Mouse (Mus musculus): Measurements from ENCODE around the gene Gm11096.

Gm11096 gene

DNA sequence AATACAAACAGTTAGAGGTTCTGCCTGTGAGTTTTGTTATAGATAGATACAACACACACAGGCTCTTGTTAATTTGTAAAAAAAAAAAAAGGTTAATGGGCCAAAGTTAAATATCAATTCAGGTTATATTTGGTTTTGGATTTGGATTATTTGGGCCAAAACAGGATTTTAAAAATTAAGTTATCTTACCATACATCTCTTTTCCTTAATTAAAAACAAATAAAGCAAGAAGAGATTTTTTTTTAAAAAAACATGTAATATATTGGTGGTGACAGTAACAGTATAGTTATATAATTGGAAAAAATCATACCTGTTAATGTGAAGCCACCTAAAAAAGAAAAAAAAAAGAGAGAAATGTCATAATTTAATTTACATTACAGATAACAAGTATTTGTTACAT lies at the start of gene Gm11096:
TSS of gene Gm11096 (plus strand) at position 301 of the 400 bp plus-strand sequence.
- DNase-seq: no peak

DNA sequence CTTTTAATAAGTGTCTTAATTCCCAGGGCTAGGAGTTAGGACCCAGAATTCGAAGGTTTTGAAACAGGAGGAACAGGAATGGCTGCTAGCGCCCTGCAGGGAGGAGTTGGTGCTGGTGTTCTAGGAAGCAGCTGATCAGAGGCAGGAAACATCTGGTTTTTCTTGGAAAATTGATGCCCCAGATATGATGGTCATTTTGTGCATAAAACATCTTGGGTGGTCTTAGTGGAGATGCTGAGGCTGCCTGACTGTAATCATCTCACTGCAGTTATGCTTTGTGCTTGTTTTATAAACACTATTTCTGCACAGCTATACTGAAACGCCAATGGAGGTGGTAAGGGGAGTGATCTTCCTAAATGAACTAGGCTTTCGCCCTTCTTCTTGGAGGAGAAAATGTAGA lies 48.5 kb upstream of the Gm11096 start:
- no peak for DNase-seq

DNA sequence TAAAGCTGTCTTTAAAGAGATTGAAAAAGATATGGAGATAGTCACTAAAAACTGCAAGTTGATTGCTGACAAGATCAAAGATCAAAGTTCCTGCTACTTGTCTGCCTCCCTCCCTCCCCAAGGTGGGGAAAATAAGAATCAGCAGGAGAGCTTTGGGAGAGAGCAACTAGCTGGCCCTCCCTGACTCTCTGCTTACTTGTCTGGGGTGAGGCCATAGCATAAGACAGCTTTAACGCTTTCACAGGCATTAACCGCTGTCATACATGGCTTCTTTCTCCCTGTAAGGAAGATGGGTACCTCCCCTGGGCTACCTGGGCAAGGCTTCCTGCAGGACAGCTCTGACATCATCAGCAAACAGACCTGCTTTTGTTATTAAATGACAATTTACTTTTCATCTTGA lies 47.4 kb upstream of the Gm11096 start:
- no peak for DNase-seq

DNA sequence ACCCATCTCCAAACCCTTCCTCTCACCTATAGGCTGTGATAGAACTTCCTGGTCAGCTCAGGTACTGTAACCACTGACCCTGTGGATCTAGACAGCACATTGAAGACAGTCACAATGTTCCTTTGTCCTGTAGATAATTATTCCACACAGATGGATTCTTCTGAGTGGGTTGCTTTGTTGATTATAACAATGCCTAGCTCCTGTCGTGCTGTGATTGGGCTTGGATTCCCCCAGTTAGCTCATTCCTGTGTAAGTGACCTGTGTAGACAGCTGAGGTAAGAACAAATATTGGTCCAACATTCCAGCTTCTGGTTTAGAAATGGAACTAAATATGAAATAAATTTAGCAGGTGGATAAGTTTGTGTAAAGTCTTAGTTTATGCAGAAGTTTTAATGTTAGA lies 44.1 kb upstream of the Gm11096 start:
- DNase-seq: no peak

DNA sequence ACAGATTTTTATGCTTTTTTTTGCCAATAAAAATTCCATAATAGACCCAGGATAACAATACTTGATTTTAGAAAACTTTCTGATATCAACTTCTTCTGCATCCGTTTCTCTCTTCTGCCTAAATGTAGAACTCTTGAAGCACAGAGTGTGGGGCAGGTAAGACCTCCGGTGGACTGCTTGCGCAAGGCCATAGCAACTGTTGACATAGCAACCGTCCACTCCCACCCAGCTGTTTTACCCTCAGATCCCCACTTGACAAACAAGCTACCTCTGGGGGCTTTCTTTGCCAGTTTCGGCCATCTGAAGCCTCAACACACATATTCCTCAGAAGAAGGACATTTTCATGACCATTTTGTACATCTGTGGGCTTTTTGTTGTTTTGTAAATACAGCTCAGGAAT lies 41.2 kb upstream of the Gm11096 start:
- no peak for DNase-seq

DNA sequence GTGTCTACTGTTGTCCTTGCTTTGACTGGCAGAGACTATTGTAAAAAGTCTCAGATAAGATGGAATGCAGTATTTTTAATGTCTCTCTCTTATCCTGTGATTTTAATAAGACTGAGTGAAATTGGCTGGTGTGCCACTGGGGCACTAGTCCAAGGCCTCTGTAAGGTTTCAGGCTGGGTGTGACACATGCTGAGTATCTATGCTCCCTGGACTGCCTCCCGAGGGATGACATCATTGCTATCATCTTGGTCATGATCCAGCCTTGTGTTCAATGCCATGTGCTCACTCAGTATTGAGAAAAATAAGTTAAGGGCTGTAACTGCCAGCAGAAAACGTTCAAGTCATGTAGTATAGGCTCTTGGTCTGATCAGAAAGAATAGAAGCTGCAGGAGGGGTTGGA lies 38.9 kb upstream of the Gm11096 start:
- DNase-seq: no peak

DNA sequence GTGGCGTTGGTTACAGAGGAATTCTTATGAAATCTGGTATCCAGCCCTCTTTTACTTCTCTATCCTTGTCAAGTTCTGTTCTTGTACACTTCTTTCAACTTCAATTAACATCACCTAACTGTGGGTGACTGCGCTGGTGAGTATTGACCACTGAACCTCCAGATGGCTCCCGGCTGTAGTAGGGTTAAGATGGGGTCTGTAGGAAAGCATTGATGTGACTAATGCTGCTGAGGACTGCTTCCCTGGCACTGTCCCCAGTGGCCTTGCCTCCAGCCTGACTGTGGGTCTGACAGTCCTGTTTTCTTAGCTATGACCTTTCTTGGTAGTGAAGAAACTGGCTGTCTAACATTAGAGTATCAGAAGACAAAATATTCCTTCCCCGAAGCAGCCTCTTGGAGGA lies 38.4 kb upstream of the Gm11096 start:
- DNase-seq: no peak

DNA sequence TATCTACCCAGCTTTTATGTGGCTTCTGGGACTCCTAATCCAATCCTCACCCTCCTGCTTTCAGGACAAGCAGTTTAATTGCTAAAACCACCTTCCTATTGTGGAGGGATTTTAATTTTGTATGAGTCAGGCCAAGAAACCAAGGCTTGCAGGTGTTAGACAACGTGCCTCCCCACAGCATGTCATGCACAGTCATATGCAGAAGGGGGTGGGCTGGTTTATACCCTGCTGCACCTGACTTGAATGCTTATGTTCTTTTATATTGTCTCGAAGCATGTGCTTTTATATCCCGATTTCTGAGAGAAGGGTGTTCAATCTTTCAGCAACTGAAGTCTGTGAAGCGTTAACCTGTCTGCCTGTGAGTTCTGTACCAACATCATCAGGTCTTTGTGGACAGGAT lies 37.3 kb upstream of the Gm11096 start:
- no peak for DNase-seq

DNA sequence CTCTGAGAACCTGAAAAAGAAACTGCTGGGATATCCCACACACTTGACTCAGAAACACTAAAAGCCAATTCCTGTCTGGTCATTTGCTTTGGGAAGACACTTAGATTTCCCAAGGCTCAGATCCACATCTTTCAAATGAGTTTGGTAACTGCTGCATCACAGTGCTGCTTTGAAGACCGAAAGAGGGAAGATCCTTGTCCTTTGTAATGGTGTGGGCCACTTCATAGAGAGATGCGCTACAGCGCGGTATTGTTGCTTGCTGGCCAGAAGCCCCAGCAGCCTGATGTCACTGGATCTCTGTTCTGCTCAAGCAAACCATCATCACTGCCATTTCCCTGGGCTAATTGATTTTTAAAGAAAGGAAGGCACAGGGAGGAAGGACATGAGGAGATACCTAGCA lies 28.8 kb upstream of the Gm11096 start:
- DNase-seq: no peak

DNA sequence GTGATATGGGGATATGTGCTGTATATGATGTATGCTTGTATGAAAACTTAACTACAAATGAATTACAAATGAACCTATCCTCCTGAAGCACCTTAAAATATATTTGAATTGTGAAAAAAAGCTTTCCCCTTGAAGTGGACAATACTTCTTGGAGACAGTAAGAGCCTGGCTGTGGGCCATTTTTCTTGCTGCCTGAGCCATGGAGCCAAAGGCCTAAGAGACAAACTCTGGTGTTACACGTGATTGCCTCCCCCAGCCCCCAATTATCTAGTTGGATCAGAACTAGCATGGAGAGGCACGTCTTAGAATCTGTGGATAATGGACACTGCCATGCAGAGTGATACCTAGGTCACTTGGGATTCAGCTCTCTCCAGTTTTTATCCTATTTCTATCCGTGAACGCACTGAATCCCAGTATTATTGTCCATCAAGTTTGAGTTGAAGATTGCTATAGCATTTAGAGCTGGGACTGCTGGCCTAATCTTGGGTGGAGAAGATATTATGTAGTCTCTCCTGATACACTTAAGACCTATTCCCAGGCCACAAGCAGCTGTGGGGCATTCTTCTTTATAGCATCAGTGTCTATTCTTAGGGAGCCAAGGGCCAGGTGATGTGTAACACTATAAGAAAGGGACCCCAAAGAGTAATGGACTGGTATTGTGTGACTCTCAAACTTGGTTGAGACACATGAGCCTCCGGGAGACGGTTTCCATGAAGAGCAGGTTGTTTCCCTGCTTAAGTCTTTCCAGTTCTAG lies 25.0 kb upstream of the Gm11096 start:
- no peak for DNase-seq

DNA sequence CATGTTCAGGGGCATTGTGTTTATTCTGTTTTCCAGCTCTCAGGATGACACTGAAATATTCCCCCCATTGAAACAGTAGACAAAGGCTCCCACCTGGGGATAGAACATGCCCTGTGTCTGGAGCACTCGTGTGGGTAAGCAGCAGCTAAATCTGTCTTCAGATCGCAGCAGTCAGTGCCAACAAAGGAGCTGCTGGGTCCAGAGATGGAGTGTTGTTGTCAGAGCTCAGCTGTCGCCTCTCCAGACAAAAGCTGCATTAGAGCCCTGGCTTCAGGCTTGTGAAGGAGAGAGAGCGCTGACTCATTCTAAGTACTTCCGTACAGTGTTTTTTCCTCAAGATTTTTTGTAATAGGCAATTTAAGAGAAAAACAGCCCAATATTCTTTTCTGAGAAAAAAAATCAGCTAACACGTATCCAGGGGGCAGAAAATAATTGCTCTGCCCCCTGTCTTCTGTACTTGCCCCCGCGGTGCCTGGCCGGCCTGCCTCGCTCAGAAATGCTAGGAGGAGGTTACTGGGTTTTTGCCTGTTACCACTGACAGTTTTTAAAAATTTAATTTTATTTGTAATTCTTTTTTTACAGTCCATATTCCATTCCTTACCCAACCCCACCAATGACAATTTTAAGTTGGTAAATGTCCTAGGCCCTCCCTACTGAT lies 21.6 kb upstream of the Gm11096 start:
- DNase-seq: peak; percentile 36

DNA sequence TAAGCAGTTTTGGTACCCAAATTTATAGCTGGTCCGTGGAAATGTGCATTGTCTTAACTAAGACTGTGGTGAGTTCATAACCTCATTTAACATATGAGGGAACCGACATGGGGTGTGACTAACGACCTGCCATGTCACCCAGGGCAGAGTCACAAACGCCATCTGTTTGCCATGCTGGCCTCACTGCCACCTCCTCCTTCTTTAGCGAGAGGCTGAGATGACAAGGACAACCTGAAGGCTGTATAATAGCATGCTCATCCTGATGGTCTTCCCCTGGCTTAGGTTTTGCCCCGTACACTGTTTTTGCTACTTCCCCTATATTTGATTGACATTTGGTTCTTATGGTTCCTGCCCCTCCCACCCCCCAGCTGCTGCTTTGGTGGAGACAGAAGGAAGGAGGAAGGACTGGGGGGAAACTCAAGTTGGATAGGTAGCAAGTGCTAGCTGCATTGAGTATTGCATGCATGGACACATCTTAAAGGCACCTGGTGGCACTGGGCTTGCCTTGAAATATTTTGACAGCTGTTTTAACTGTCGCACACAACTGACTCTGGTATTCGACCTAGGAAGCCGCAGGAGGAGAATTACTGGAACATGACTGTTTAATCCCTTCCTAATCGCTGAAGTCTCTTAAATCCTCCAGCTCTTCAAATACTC lies 17.2 kb upstream of the Gm11096 start:
- no peak for DNase-seq

DNA sequence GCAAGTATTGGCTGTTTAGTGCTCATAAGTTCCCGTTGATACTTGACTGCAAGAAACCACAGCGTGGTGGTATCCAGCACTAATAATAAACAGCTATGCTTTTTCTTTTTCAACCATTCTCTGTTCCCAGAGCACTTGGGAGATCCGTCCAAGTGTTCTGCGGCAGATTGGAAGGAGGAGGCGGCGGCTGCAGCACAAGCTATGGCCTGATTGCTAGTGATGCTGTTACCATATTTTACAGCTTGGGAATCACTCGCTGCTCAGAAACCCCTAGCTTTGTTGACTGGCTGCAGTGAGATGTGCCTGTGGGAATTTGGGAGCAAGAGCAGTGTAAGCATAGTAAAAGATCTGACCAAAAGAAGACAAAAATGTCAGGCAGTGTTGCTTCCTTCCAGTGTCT lies 14.3 kb upstream of the Gm11096 start:
- DNase-seq: peak; percentile 60

DNA sequence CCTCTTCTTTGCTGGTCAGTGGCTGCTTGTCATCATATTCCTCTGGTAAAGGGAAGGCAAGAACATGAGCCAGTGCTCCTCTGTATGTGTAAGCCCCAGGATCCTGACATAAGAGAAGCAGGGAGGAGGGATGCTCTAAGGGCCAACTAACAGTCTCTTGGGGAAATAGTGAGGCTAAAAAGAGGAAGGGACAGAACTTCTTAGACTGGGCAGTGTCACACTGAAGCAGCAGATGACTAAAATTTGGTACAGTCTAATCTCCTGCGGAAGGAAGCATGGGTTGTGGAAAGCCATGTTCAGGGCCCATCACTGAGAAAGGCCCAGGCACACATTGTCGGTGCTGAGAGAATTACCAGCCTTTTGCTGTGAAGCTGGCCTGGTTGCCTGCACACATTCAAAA lies 8.8 kb upstream of the Gm11096 start:
- no peak for DNase-seq

DNA sequence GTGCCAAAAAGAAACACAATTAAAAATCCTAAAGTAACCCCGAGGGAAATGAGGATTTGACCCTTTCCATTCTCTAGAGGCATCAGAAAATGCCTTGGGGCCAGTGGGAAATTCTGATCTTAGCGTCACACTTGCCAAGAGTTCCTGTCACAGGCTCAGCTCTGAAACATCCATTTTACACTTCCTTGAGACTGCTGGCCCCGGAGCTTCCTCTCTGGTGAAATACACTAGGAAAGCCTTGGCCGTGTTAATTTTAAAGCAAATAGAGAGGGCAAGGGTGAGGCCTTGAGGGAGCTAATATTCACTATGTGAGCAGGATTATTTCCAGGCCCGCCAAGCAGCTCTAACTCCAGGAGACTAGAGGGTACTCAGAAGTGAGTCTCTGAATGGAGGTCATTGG lies 8.4 kb upstream of the Gm11096 start:
- no peak for DNase-seq

DNA sequence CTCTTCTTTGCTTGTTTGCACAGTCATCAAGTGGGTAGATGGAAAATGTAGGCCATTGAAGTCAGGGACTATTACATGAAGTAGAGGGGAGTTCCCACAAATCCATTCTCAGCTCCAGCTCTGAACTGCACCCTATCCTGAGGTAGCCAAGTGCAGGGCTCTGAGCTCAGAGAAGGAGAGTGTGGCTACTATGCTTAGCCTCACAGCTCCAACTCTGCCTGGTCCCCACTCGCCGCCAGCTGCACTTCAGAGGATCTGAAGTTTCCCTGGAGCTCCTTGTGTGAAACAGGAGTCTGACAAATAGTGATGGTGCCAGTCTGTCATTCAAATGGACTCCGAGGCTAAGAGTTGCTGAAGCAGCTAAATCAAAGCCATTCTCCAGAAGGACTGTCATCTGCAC lies 13.7 kb downstream of the Gm11096 start:
- no peak for DNase-seq

DNA sequence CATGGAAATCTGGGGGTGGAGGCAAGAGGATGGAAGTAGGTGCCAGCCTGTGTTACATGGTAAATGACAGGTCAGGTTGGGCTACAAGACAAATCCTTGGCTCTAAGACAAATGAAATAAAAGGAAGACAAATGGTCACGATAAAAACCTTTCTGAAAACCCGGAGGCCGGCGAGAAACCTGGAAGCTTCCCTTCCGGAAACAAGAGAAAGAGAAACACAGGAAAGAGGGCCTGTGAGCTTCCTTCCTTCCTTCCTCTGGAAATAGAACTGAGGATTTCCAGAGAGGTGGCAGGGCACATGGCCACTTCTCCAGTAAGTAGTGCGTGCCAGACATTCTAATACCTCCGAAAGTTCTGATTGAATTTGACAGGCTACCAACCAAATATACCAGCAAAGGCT lies 14.4 kb downstream of the Gm11096 start:
- DNase-seq: no peak

DNA sequence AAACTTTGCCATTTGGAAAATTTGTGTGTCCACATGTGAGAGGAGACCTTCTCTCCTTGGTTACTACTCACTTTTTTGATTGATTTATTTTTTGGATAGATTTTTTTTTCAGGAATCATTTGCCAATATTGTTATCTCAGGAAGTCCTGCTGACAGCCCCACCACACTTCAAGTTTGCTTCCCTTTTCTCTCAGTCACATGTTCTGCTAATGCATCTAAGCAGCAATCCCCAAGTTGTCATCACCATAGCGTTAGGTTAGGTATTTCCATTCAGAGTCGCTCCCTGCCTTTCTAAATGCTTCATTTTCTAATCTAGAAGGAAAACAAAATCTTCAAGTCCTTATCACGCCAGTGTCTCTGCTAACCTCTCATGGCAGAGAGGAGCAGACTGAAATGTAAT lies 17.8 kb downstream of the Gm11096 start:
- DNase-seq: no peak

DNA sequence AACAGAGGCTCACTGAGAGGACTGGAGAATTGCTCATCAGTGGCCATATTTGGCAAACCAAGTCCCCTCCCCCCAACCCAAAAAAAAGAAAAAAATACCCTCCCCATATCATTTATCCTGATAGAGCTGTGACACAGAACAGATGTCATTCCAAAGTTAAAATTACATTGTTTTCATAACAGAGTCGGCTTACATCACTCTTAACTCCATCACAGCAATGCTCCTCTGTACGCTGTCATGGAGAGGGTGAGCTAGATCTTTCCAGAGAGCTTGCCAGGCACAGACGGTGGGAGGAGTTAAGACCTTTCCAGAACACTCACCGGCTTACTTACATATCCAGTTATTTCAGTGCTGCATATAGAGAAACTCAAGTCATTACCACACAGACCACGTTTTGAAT lies 27.4 kb downstream of the Gm11096 start:
- no peak for DNase-seq

DNA sequence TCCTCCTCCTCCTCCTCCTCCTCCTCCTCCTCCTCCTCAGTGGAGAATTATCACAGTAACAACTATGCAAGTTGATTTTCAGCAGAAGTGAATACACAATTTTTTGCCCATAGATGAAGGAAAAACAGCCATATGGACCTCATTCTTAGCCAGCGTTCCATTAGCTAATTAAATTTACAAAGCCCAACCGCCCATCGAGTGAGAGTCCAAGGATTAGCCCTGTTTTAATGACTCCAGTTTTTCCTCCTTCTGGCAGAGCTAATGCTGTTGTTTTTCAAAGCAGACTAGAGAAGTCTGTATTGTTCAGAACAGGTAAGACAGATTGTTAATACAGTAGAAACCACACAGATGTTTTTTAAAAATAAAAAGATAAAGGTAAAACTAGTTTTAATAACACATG lies 31.8 kb downstream of the Gm11096 start:
- no peak for DNase-seq

DNA sequence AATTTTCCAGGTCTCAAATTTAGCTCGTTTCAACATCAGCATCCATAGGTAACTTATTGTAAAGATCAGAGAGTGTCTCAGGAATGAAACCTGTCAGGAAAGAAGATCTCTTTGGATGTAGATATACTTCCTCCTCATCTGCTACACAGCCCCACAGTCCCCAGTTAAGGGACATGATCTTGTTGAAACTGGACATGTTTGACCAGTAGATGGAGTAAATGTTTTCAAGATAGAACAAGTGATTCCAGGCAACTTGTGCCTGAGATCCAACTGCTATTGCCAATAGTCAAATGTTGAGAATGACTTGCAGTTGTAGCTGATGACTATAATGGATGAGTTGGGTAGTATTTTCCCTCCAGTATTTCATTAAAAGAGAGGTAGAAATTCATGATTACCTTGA lies 35.9 kb downstream of the Gm11096 start:
- no peak for DNase-seq

DNA sequence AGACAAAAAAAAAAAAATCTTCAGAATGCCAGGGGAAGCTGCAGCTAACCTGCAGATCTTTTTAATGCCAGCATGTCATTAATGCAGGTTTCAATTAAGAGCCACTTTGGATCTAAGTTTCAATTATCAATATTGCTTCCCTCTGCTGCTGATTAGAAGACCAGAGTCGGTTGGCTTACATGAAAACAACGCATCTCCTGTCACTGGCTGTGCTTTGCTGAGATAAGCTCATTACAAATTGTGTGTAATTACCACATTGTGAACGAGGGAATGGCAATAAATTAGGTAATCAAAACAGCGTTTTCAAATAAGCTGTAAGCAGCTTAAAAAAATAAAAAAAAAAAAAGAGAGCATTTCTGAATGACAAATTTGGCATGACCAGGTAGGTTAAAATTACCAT lies 38.2 kb downstream of the Gm11096 start:
- DNase-seq: no peak

DNA sequence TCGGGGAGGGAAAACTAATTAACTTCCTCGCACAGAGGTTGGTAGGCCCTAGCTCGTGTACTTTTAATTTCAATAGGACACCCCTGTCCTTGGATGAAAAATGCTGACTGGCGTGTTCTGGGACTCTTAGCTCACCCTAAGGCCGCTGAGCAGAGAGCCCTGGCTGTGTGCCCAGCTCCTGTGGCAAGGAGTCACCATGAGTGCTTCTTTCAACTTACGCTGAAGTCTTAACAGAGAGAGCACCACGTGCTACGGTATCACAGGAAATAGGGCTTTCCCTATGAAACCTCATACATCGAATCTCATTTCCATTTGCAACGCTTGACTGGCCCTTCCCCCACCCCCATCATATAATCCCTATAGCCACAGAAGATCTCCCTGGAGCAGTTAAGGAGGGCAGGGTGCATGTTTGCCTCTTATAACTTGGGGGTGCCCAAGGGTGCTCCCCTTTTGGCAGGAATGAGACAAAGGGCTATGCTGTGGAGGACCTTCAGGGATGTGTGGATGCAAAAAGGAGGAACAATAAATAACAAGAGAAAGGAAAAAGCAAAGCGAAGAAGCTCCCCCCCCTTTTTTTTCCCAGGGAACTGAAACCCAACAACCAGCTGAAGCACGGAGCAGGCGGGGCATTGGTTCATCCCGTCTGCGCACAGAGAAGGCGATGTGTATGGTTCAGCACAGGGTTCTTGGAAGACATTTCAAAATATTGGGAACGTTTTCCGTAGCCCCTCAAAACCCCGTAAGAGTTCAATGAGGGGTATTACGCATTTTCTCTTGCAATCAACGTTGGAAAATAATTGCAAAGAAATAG lies 39.0 kb downstream of the Gm11096 start:
- no peak for DNase-seq

Measured in right cerebral cortex, postnatal 25 days (tissue).